Mouse (Mus musculus) heart, adult 9 months (tissue): ENCODE measurements around the gene Tcf7l2.
A peak's percentile ranks its signal among the peaks of the same experiment; 100 is the strongest.

Experiments used
- DNase-seq, 2 experiments: peaks; one replicate each; pipeline ENCODE4 v3.0.0; 2022; ENCODE audit warnings: low spot score in 2 of 2

Gene Tcf7l2

GRCm38 (mm10) chr19:55941253-55942125 is 199.9 kb downstream of the Tcf7l2 start:
- no peak for DNase-seq

DNA sequence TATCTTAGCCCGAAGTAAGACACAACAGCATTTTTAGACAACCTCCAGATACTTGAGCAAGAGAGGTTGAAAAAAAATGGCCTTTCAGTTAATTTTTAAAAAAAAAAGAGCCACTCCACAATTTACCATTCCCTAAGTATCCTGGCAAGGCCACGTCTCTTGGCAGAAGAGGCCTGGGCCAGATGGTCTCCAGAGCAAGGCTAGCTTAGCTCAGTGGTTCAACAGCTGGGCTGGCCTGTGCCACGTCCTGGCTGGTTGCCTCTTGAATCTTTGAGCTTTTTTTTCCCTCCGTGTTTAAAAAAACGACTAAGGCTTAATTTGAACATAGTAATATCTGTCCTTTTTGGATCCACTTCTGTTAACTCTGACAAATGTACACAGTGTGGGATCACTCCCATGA is 209.8 kb downstream of the Tcf7l2 start:
- DNase-seq: peak; percentile 64 to 77

DNA sequence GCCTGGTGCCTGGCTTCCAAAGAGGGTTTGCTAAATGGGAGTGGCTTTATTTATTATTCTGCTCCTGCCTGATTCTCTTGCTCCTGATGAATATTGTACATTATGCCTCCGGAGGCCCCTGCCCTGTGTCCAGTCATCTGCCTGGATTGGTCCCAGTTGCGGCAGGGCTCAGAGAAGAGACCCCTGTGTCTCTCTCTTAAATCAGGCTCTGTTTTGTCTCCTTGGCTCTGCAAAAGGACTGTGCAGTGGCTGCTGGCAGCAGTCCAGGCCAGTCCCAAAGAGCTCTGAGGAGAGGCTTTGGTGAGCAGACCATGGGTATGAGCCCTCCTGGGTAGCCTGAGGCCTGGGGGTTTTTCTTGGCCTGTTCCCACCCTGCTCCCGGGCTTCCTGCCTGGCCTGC is 211.6 kb downstream of the Tcf7l2 start:
- DNase-seq: peak; percentile 20 to 24

DNA sequence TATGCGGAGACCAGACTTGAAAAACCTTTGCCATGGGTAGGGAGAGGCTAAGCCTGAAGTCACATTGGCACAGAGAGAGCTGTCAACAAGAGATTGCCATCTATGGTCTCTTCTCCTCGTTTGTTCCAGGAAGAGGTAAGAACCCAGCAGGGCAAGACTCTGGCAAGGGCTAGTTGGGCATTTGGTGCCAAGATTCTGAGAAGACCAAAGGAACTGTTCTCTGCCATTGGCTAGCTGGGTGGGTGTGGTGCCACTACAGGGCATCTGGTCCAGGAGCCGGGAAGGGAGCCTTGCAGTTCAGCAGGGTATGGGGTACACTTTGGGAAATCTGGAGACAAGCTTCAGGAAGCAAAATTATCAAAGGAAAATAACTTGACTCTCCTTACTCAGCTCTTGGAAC is 213.5 kb downstream of the Tcf7l2 start:
- no peak for DNase-seq

GRCm38 (mm10) chr19:55956745-55957144 is 215.1 kb downstream of the Tcf7l2 start:
- DNase-seq: no peak

DNA sequence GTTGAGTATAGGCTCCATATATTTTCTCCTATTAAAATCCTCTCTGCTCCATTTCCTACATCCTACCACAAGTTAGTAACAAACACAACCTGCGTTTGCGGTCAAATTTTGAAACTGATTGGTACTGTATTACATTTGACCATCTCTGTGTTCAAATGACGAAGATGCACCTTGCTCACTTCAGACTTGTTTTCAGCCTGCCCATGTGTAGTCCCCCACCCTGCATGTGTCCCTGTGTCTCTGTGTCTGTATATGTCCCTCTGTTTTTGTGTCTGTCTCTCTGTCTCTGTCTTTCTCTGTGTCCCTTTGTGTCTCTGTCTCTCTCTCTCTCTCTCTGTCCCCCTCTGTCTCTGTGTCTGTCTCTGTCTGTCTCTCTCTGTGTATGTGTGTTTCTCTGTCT is 222.8 kb downstream of the Tcf7l2 start:
- DNase-seq: no peak

DNA sequence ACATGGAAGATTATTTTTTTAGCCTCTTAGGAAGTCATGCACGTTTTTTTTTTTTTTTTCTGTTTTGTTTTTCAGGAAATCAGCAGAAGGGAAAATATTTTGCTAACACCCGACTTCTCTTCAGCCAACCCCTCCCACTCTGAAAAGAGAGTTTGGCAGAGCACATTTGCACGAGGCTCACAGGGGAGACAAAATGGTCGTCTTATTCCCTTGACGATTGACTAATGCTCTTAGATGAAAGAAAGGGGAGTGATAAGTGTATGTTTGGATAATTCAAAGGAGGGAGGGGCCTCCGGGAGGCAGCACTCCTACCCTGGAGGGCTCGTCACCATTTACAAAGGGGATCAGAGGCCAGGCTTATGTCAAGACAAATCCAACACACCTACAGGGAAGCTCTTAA is 224.4 kb downstream of the Tcf7l2 start:
- no peak for DNase-seq

DNA sequence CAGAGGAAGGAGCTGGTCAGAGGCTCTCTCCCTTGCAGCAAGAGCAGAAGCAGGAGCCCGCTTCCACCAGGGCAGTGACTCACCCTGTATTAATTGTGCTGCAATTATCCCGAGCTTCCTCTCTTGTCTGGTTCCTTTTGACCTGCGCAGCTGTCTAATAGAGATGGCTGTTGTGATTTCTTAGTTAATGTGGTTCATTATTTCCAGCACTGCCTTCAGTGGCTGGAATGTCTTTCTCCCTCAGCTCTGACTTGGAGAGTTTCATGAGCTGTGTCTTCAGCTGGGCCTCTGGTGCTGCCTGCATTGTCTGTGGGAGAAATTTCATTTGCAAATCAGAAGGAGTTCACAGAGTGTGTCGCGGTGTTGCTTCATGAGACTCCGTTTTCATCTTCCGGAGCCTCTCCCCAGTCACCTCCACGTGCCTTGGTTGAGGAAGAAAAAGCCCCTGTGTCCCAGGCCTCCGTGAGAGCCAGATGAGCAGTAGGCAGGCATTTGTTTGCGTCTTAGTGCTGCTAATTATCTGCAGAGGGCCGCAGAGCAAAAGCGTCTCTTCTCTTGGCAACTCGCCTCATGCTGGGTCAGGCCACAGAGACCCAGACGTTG is 228.4 kb downstream of the Tcf7l2 start:
- DNase-seq: no peak

DNA sequence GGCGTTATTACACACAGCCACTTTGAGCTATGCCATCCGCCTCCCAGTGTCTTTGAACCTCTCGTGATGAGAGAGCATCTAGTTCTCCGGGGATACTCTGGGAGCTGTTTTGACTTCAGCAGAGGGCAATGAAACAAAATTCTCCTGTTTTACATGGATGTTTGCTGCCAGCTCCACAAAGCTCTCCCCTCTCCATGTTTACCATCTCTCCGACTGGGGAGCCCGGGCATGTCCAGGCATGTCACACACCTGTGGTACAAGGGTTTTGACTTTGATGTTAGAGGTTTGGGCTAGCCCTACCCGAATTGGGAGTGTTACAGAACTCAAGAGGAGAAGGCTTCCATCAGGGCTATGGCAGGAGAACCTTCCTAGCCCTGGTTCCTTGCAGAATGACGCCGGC is 234.5 kb downstream of the Tcf7l2 start:
- no peak for DNase-seq
